Mouse (Mus musculus) frontal cortex, postnatal 36 days (tissue): ENCODE results near the gene Gm382.

Source experiments
- DNase-seq, 2 experiments: peaks; one replicate each; pipeline ENCODE4 v3.0.0; 2022; ENCODE audit warnings: low spot score in 2 of 2

The Gm382 gene

GRCm38 (mm10) chrX:127039672-127040071 lies at the start of gene Gm382:
Gene Gm382, plus strand, starts transcription at chrX:127039972.
- no peak for DNase-seq

DNA sequence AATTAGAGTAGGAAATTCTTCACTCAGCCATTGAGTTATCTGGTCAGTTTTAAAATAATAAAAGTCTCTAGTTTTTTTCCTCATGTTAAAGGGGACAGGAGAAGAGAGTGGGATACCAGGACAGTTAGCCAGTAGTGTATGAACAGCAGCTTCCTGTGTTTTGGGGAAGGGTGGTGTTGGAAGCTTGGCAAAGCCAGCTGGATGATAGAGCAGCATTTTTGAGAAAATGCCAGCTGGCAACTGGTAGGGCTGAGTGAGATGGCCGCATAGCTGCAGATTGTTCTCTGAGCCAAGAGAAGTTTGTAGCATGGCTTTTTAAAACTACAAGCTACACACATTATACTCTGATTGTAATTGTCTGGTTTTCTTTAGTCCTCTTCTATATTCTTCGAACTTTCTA lies 30.4 kb downstream of the Gm382 start:
- DNase-seq, result no peak

DNA sequence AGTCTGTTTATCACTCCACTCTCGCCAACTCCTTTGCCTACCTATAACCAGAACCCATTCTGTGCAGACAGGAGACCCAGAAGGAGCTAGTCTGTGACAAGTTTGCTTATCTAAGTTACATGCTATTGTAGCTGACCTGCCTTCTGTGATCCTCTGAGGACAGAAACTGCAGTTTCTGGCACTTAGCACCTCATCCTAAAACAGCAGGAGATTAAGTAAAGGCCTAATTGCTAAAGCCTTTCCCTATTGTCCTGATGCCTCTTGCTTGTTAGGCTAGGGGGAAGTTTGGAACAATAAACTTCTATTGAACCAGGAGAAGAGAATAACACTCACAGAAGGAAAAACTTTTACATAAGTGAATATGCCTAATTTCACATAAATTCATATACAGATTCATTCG lies 51.5 kb downstream of the Gm382 start:
- no peak for DNase-seq

DNA sequence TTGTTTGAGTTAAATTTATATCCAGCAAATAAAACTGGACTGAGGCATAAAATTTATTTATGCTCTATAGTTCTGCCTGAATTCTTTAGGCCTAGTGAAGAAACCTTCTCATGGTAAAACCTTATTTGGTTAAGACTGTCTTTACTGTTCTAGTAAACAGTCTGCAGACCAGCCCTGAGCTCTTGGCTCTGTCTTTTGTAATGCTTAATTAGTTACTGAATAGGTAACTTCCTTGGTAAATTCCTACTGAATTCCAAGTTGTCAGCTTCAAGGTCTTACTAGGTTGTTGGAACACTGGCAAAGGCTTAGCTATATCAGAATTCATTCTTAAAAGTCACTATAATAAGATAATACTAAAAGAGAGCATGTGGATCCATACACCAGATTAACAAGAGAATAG lies 53.3 kb downstream of the Gm382 start:
- no peak for DNase-seq

GRCm38 (mm10) chrX:127093961-127094360 lies 54.2 kb downstream of the Gm382 start:
- no peak for DNase-seq

DNA sequence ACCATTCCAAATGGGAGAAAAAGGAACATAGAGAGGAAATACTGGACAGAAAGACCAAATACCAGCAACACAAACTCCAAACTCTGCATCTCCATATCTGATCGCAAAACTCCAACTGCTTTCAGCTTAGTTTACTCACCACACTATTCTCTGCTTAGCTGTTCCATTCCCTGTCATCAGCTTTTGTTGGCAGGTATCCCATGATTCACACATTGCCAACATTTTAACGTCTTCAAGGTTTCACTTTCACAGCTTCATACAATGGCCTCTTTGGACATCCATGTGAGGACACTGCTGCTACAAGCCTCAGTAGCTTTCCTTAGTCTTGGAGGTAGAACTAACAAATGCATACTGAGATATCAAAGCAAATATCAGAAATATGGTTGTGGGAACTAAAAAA lies 64.6 kb downstream of the Gm382 start:
- no peak for DNase-seq
